Mouse (Mus musculus) forebrain, embryonic 15.5 days (tissue): ENCODE data around the gene Acbd4. TPM values are rescaled to one million over a fixed set of nuclear protein-coding genes. Genes with fewer than 3 reads are reported as not detected.

Experiments used
- ATAC-seq: fragments of 200-750 bp; cut with Nextera tagmentation; replicated peaks from 2 replicates; pipeline ENCODE4 v1.8.0; 2017; ENCODE audit warnings: mild to moderate bottlenecking, moderate TSS enrichment, moderate library complexity
- H3K27ac ChIP-seq: fragments of 300-500 bp; sonication (generic); replicated peaks from 2 replicates; pipeline ENCODE4 v1.5.1; 2015; ENCODE audit warnings: mild to moderate bottlenecking, inconsistent platforms
- H3K27me3 ChIP-seq: fragments of 300-500 bp; sonication (generic); 2 replicates; pipeline ENCODE4 v1.6.1; 2015; ENCODE audit warnings: inconsistent platforms
- H3K36me3 ChIP-seq: fragments of 300-500 bp; sonication (generic); 2 replicates; pipeline ENCODE4 v1.6.1; 2015; ENCODE audit warnings: mild to moderate bottlenecking, inconsistent platforms
- H3K4me1 ChIP-seq: fragments of 300-500 bp; sonication (generic); 2 replicates; pipeline ENCODE4 v1.6.1; 2015; ENCODE audit warnings: inconsistent platforms
- H3K4me2 ChIP-seq: fragments of 300-500 bp; sonication (generic); replicated peaks from 2 replicates; pipeline ENCODE4 v1.6.1; 2015; ENCODE audit warnings: mild to moderate bottlenecking, inconsistent platforms
- H3K4me3 ChIP-seq: fragments of 300-500 bp; sonication (generic); 2 replicates; pipeline ENCODE4 v1.5.1; 2015; ENCODE audit warnings: mild to moderate bottlenecking, inconsistent platforms
- H3K9ac ChIP-seq: fragments of 300-500 bp; sonication (generic); replicated peaks from 2 replicates; pipeline ENCODE4 v1.6.1; 2015; ENCODE audit warnings: mild to moderate bottlenecking, inconsistent platforms
- H3K9me3 ChIP-seq: fragments of 300-500 bp; sonication (generic); 2 replicates; pipeline ENCODE4 v1.6.1; 2016; ENCODE audit warnings: inconsistent platforms
- WGBS: fragments of 180-500 bp; shearing (Covaris S2); methylation state at CpG from one replicate; pipeline ENCODE4 v1.1.7; 2015; ENCODE audit warnings: mixed read lengths; 5-methylcytosine and 5-hydroxymethylcytosine counted together
- polyA plus RNA-seq: library from polyadenylated mRNA; unstranded; fragments of >200 nt; fragmentation: Nextera tagmentation; extraction: Ambion mirVana; gene quantifications from 2 replicates; pipeline ENCODE4 v1.2.1, GENCODE M21; 2015

Acbd4 gene
- polyA plus RNA-seq, 1 experiment from 2014 or later, result 14.8 TPM

DNA sequence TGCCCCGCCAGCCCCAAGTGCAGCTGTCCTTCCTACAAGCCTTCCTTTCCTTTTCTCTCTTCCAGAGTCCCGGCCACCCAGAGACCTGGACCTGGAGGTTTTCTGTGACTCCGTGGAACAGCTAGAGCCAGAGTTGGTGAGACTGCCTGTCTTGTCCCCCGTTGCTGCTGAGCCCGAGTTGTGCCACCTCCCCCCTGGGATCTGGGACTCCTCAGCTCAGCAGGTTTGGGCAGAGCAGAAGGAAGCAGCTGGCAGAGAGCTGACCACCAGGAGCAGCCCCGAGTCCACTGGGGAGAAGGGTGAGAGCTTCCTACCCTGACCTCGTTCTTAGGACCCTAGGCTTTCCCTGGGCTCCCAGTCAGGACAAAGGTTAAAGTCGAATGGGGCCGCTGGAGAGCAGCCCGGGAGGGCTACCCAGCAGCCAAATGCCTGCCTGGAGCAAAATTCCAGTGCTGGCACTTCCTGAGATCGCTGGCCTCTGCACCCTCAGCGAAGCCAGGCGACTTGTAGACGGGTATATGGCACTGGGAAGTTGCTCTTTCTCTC lies 3.8 kb downstream of the Acbd4 start:
- ATAC-seq, result no peak
- Histone ChIP-seq H3K36me3 (no peaks in the 10 kb centered on the region), H3K9me3 (no peaks in the 10 kb centered on the region), H3K27me3 (peaks cover 12% of the 10 kb centered on the region; the same call in 1 of the 2 replicates), H3K9ac (no peak overlapping the region), H3K27ac (no peak overlapping the region), H3K4me1 (peaks cover 22% of the 10 kb centered on the region), H3K4me2 (no peak overlapping the region), H3K4me3 (no peak overlapping the region)
- WGBS, result 57% methylated on average over 14 of the region's 14 CpGs

GRCm38 (mm10) chr11:103105810-103106209 lies 4.3 kb downstream of the Acbd4 start:
- H3K4me3 ChIP-seq, result no peak overlapping the region
- no peak overlapping the region for H3K9ac ChIP-seq
- no peaks in the 10 kb centered on the region for H3K36me3 ChIP-seq
- 80% methylated on average over 6 of the region's 6 CpGs for WGBS
- no peak overlapping the region for H3K4me2 ChIP-seq
- H3K27me3 ChIP-seq, result peaks cover 10% of the 10 kb centered on the region; the same call in 1 of the 2 replicates
- ATAC-seq, result no peak
- H3K4me1 ChIP-seq, result peaks cover 22% of the 10 kb centered on the region
- no peak overlapping the region for H3K27ac ChIP-seq
- H3K9me3 ChIP-seq, result no peaks in the 10 kb centered on the region

GRCm38 (mm10) chr11:103106386-103106785 lies 4.9 kb downstream of the Acbd4 start:
- Histone ChIP-seq H3K36me3 (no peaks in the 10 kb centered on the region), H3K4me1 (peaks cover 16% of the 10 kb centered on the region), H3K4me2 (no peak overlapping the region), H3K27ac (no peak overlapping the region), H3K4me3 (no peak overlapping the region), H3K9ac (no peak overlapping the region), H3K27me3 (peaks cover 10% of the 10 kb centered on the region), H3K9me3 (no peaks in the 10 kb centered on the region)
- no peak for ATAC-seq
- WGBS, result 53% methylated on average over 4 of the region's 4 CpGs

DNA sequence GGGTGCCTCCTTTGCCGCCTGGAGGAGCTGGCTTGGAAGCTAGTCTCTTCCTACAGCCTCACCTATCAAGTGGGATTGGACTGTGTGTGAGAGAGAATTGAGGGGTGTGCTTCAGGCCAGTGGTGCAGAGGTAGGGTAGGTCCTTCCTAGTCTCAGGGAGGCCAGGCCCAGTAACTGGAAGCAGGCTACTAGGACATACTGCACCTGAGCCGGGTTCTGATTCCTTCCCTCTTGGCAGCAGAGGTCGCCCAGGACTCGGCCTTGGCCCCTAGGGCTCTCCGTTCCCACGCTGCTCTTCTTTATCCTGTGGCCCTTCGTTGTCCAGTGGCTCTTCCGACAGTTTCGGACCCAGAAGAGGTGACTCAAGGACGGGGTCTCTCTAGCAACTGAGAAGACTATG lies 9.8 kb downstream of the Acbd4 start:
- Histone ChIP-seq H3K4me2 (no peak overlapping the region), H3K4me1 (peaks cover 23% of the 10 kb centered on the region), H3K27ac (no peak overlapping the region), H3K9ac (no peak overlapping the region), H3K4me3 (peak overlapping the region; percentile 23; the same call in 1 of the 2 replicates), H3K36me3 (no peaks in the 10 kb centered on the region), H3K9me3 (no peaks in the 10 kb centered on the region), H3K27me3 (peaks cover 27% of the 10 kb centered on the region)
- no peak for ATAC-seq
- 25% methylated on average over 10 of the region's 10 CpGs for WGBS

- Histone ChIP-seq H3K9me3 (no peaks in the 10 kb centered on the region), H3K27ac (no peak overlapping the region), H3K36me3 (no peaks in the 10 kb centered on the region), H3K4me2 (peak overlapping the region; percentile 47), H3K4me1 (peaks cover 27% of the 10 kb centered on the region), H3K9ac (peak overlapping the region; percentile 11), H3K4me3 (peak overlapping the region; percentile 23), H3K27me3 (peaks cover 27% of the 10 kb centered on the region)
- ATAC-seq, result no peak
- WGBS, result 2% methylated on average over 28 of the region's 28 CpGs
Measured at GRCm38 (mm10) chr11:103111881-103112551, 10.5 kb downstream of the Acbd4 start.

GRCm38 (mm10) chr11:103112552-103112912 lies 11.1 kb downstream of the Acbd4 start:
- H3K9ac ChIP-seq, result 0 out of 2 replicates have a peak overlapping the region, but pooled peaks have one; percentile 1
- H3K4me2 ChIP-seq, result peak overlapping the region; percentile 47; the same call in 1 of the 2 replicates
- 9% methylated on average over 9 of the region's 9 CpGs for WGBS
- no peak overlapping the region for H3K27ac ChIP-seq
- H3K4me3 ChIP-seq, result peak overlapping the region; percentile 23; the same call in 1 of the 2 replicates
- no peaks in the 10 kb centered on the region for H3K36me3 ChIP-seq
- peaks cover 27% of the 10 kb centered on the region for H3K27me3 ChIP-seq
- no peaks in the 10 kb centered on the region for H3K9me3 ChIP-seq
- H3K4me1 ChIP-seq, result peaks cover 32% of the 10 kb centered on the region
- no peak for ATAC-seq

DNA sequence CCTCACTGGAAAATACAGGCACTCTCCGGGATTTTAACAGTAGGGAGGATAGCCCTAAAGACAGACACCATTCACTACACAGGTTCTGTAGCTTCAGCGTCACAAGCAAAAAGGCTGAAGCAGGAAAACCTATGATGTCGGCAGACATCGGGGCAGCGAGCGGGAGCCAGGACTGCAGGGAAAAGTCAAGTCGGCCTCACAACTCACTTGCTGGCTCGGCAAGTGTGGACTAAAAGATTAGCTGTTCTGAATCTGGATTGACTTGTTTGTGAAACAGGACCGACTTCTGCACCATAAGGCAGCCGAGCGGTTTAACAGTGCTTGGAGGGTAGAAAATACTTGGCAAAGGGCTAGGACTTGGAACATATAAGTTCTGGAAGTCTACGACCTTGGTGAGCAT lies 11.5 kb downstream of the Acbd4 start:
- ATAC-seq, result no peak
- WGBS, result 30% methylated on average over 12 of the region's 12 CpGs
- Histone ChIP-seq H3K9me3 (no peaks in the 10 kb centered on the region), H3K27ac (no peak overlapping the region), H3K4me1 (peaks cover 36% of the 10 kb centered on the region), H3K36me3 (no peaks in the 10 kb centered on the region), H3K9ac (0 out of 2 replicates have a peak overlapping the region, but pooled peaks have one; percentile 1), H3K27me3 (peaks cover 27% of the 10 kb centered on the region), H3K4me3 (no peak overlapping the region), H3K4me2 (no peak overlapping the region)

DNA sequence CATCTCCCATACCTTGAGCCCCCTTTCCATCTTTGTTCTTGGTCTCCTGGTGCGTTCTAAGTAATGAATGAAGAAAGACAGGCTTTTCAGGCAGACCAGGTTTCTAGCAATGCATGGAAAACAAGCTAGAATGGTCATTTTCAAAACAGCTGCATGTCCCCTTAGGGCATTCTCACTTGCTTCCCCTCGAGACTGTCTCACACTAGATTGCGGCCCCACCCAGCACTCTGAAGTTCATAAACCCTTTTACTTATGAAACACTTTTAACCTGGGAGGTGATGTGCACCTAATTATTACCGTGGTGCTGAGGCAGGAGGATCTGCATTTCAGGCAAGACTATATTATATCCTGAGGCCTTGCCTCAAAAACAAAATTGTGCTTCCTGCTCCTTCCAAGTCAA lies 12.3 kb downstream of the Acbd4 start:
- ATAC-seq, result no peak
- 74% methylated on average over 4 of the region's 4 CpGs for WGBS
- Histone ChIP-seq H3K4me2 (no peak overlapping the region), H3K27me3 (peaks cover 27% of the 10 kb centered on the region), H3K27ac (no peak overlapping the region), H3K4me3 (no peak overlapping the region), H3K9ac (no peak overlapping the region), H3K36me3 (no peaks in the 10 kb centered on the region), H3K9me3 (no peaks in the 10 kb centered on the region), H3K4me1 (peaks cover 44% of the 10 kb centered on the region)

GRCm38 (mm10) chr11:103114270-103114943 lies 12.9 kb downstream of the Acbd4 start:
- Histone ChIP-seq H3K9ac (peak overlapping the region; percentile 96), H3K4me1 (peaks cover 48% of the 10 kb centered on the region), H3K27ac (peak overlapping the region; percentile 97), H3K4me2 (peak overlapping the region; percentile 66), H3K36me3 (no peaks in the 10 kb centered on the region), H3K4me3 (peak overlapping the region; percentile 69), H3K27me3 (peaks cover 27% of the 10 kb centered on the region), H3K9me3 (no peaks in the 10 kb centered on the region)
- WGBS, result 83% methylated on average over 11 of the region's 11 CpGs
- no peak for ATAC-seq

- WGBS, result 1% methylated on average over 34 of the region's 34 CpGs
- H3K4me1 ChIP-seq, result peaks cover 51% of the 10 kb centered on the region
- peak overlapping the region; percentile 97 for H3K27ac ChIP-seq
- no peaks in the 10 kb centered on the region for H3K36me3 ChIP-seq
- H3K9me3 ChIP-seq, result no peaks in the 10 kb centered on the region
- H3K27me3 ChIP-seq, result peaks cover 27% of the 10 kb centered on the region
- peak; percentile 75 for ATAC-seq
- peak overlapping the region; percentile 66 for H3K4me2 ChIP-seq
- H3K4me3 ChIP-seq, result peak overlapping the region; percentile 69
- H3K9ac ChIP-seq, result peak overlapping the region; percentile 96
Measured at GRCm38 (mm10) chr11:103115163-103116007, 13.9 kb downstream of the Acbd4 start.

DNA sequence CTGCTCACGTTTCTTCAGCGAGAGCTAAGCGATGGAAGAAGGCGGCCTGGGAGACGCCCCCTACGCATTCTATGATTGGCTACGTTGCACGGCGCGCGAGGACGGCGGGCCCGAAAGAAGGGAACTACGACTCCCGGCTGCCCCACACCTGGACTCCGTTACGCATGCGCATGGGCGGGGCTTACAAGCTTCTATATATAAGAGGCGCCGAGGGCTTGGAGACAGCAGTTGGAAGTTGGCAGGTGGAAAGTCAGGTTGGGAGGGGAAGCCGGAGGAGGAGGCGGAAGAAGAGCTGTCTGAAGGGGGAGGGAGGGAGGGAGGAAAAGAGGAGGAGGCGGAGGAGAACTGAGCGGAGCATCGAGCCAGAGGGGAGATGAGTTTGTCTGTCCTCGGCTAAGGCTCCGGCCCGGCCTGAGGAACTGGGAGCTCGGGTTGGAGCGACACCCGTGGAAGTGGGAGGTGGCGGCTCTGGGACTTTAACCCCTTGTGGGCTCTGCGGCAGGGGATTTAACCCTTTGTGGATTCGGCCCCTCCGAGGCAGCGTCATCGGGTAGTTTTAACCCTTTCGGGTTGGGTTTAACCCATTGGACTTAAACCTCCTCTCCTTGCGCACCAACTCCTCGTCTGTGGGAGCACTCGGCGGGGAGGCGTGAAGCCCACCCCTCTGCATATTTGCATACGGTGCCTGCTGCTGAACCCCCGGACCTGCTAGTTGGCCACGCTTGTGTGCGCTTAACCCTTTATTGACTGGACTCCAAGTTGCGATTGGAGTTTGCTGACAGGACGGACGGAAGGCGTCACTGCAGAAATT lies 14.7 kb downstream of the Acbd4 start, which contains the start of gene Hexim1:
Gene Hexim1, plus strand, starts transcription at position 224 of the 811 bp plus-strand sequence.
- Histone ChIP-seq H3K36me3 (no peaks in the 10 kb centered on the region), H3K27me3 (peaks cover 19% of the 10 kb centered on the region), H3K9me3 (no peaks in the 10 kb centered on the region), H3K27ac (peak within 1 kb of the TSS; percentile 97), H3K4me3 (peak within 1 kb of the TSS; percentile 69), H3K9ac (peak within 1 kb of the TSS; percentile 96), H3K4me1 (peaks cover 51% of the 10 kb centered on the region), H3K4me2 (peak within 1 kb of the TSS; percentile 75)
- WGBS, result under 1% methylated on average over 52 of the region's 53 CpGs
- peak; percentile 97 for ATAC-seq
